Mouse (Mus musculus) left cerebral cortex, postnatal 4 days (tissue): ENCODE data around the gene Plagl1. TPM values are rescaled to one million over a fixed set of nuclear protein-coding genes. Genes with fewer than 3 reads are reported as not detected.
A peak's percentile ranks its signal among the peaks of the same experiment; 100 is the strongest.

Experiments used
- DNase-seq: peaks from one replicate; pipeline ENCODE4 v3.0.0-alpha.2; 2022
- intact Hi-C: fragments of 180-260 bp; cut with DNase I; formaldehyde crosslinking; loops from one replicate; pipeline ENCODE4 v1.15.1; 2025
- total RNA-seq, 2 experiments: library from RNA; stranded (reverse); gene quantifications; 2 replicates each; pipeline ENCODE4 v1.2.3; 2021

Gene Plagl1
- total RNA-seq, 2 experiments from 2014 or later = 25.5 to 27.6 TPM

- intact Hi-C loops = no loop called here
- DNase-seq = no peak
Measured at GRCm38 (mm10) chr10:13076807-13077532, 16.7 kb downstream of the Plagl1 start.

GRCm38 (mm10) chr10:13082459-13082858 is 22.2 kb downstream of the Plagl1 start:
- intact Hi-C loops = no loop called here
- DNase-seq = peak; percentile 84

- peak; percentile 86 for DNase-seq
- intact Hi-C loops = loop anchor here (10.0 kb wide), 1 partner anchor 104 kb away; the partner anchor contains the start of gene Ltv1
Measured at GRCm38 (mm10) chr10:13090596-13091424, 30.5 kb downstream of the Plagl1 start.

GRCm38 (mm10) chr10:13092996-13093395 is 32.7 kb downstream of the Plagl1 start:
- intact Hi-C loops = loop anchor here (10.0 kb wide), 1 partner anchor 102 kb away; the partner anchor contains the start of gene Ltv1
- DNase-seq = no peak

GRCm38 (mm10) chr10:13098895-13099294 is 38.6 kb downstream of the Plagl1 start:
- DNase-seq = no peak
- intact Hi-C loops = loop anchor here (10.0 kb wide), 1 partner anchor 96 kb away; the partner anchor contains the start of gene Ltv1

GRCm38 (mm10) chr10:13100061-13100648 is 39.9 kb downstream of the Plagl1 start:
- intact Hi-C loops = no loop called here
- DNase-seq = no peak

GRCm38 (mm10) chr10:13102360-13102759 is 42.1 kb downstream of the Plagl1 start:
- intact Hi-C loops = no loop called here
- no peak for DNase-seq

GRCm38 (mm10) chr10:13103838-13104237 is 43.5 kb downstream of the Plagl1 start:
- intact Hi-C loops = no loop called here
- DNase-seq = no peak

- no peak for DNase-seq
- intact Hi-C loops = no loop called here
Measured at GRCm38 (mm10) chr10:13106909-13107624, 46.8 kb downstream of the Plagl1 start.

- intact Hi-C loops = no loop called here
- no peak for DNase-seq
Measured at GRCm38 (mm10) chr10:13108021-13108548, 47.8 kb downstream of the Plagl1 start.

GRCm38 (mm10) chr10:13108847-13109246 is 48.5 kb downstream of the Plagl1 start:
- DNase-seq = no peak
- intact Hi-C loops = no loop called here

GRCm38 (mm10) chr10:13109781-13110180 is 49.5 kb downstream of the Plagl1 start:
- no peak for DNase-seq
- intact Hi-C loops = no loop called here

GRCm38 (mm10) chr10:13112849-13113248 is 52.5 kb downstream of the Plagl1 start:
- DNase-seq = no peak
- intact Hi-C loops = no loop called here

- no peak for DNase-seq
Measured at GRCm38 (mm10) chr10:13113641-13114040, 53.3 kb downstream of the Plagl1 start.

GRCm38 (mm10) chr10:13115030-13115429 is 54.7 kb downstream of the Plagl1 start:
- DNase-seq = no peak
- intact Hi-C loops = no loop called here

More at GRCm38 (mm10) chr10:13113641-13114040, 53.3 kb downstream of the Plagl1 start:
- intact Hi-C loops = no loop called here

- intact Hi-C loops = no loop called here
- DNase-seq = peak; percentile 8
Measured at GRCm38 (mm10) chr10:13116706-13117665, 56.7 kb downstream of the Plagl1 start.

GRCm38 (mm10) chr10:13118024-13118769 is 57.9 kb downstream of the Plagl1 start:
- intact Hi-C loops = no loop called here
- no peak for DNase-seq

GRCm38 (mm10) chr10:13118770-13119102 is 58.4 kb downstream of the Plagl1 start:
- intact Hi-C loops = no loop called here
- no peak for DNase-seq

GRCm38 (mm10) chr10:13119300-13119699 is 59.0 kb downstream of the Plagl1 start:
- DNase-seq = no peak
- intact Hi-C loops = no loop called here
